Mouse (Mus musculus): ENCODE measurements at regions not wholly inside any gene's neighbourhood (a gene's known extent, or its start where the extent isn't known, plus 50 kb on each side); places are given as distances from the start of the nearest gene placed in this dataset.
A peak's percentile ranks its signal among the peaks of the same experiment; 100 is the strongest.

DNA sequence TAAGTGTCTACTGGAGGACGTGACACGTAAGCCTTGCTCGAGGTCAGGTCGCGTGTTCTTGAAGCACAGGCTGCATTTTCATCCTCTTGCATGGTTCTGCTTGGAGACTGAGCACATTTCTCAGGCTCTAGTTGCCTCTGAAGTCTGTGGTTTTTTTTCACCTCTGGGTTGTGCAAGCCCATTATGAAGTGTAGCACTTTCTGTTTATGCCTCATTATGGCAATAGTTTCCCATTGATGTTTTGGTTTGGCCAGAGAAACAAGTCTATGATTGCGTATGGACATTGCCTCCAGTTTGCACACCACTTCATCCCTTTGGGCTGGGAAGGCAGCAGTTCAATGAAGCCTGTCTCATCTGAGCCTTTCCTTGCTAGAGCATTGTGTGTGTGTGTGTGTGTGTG lies 72.4 kb upstream of the Nr2f2 start:
- Histone ChIP-seq H3K27ac (ENCODE audit: insufficient read depth, low read depth, low read length) (no peak overlapping the region), H3K36me3 (ENCODE audit: control insufficient read depth, insufficient read depth, low read length) (no peaks in the 10 kb centered on the region), H3K4me3 (ENCODE audit: insufficient read depth, low read depth, low read length) (no peak overlapping the region), H3K4me1 (ENCODE audit: control insufficient read depth, insufficient read depth, low read length) (peaks cover under 1% of the 10 kb centered on the region; the same call in 1 of the 2 replicates), H3K27me3 (replicated peaks; ENCODE audit: control insufficient read depth, insufficient read depth, low read length) (no peaks in the 10 kb centered on the region)
- TF ChIP-seq POLR2A (IDR thresholded peaks at IDR 0.05; ENCODE audit: low read depth, low read length) (no peak), CTCF (conservative IDR thresholded peaks at IDR 0.05; ENCODE audit: insufficient read depth, insufficient read length, low read depth, low read length) (no peak)
- 96% methylated on average over 6 of the region's 6 CpGs for WGBS
- no peak for DNase-seq

DNA sequence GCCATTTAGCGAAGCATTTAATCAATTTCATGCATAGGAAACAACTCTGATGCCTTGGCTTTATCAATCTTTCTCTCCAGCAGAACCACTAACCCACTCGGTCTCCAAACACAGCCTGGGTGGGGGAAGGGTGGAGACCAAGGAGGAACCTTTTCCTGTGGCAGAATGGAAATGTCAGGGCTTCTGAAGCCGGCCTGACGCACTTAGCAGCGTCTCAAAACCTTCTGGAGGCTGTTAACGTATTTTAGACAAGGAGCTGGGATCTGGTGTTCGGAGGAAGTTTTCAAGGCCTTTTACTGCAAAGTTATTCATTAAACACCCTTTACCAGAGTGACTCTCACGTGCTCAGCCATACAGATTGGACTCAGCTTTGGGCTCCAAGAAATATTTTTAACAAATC lies 67.3 kb upstream of the Nr2f2 start:
- Histone ChIP-seq H3K27me3 (replicated peaks; ENCODE audit: control insufficient read depth, insufficient read depth, low read length) (no peaks in the 10 kb centered on the region), H3K36me3 (ENCODE audit: control insufficient read depth, insufficient read depth, low read length) (no peaks in the 10 kb centered on the region), H3K4me3 (ENCODE audit: insufficient read depth, low read depth, low read length) (no peak overlapping the region), H3K27ac (ENCODE audit: insufficient read depth, low read depth, low read length) (peak overlapping the region; percentile 92), H3K4me1 (ENCODE audit: control insufficient read depth, insufficient read depth, low read length) (peaks cover 7% of the 10 kb centered on the region; the same call in 1 of the 2 replicates)
- no peak for TF ChIP-seq POLR2A (IDR thresholded peaks at IDR 0.05; ENCODE audit: low read depth, low read length)
- no peak for TF ChIP-seq CTCF (conservative IDR thresholded peaks at IDR 0.05; ENCODE audit: insufficient read depth, insufficient read length, low read depth, low read length)
- WGBS = 29% methylated on average over 8 of the region's 8 CpGs
- DNase-seq = peak; percentile 76

DNA sequence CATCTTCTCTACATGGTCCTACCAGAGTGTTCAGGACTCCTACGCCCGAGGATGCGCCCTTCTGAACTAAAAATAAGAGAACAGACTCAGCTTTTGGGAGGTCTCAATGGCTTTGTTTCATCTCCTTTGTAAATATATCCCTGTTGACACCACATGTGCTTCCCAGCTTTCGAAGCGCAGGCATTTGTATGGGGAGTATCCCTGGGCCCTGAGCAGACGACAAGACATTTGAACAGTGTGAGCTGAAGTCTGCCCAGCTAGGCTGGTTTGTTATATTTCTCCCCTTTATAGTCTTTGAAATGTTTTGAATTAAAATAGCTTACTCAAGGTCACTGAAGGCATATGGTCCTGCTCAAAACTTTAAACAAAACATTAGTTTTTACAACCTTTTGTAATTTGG lies 66.8 kb upstream of the Nr2f2 start:
- DNase-seq = no peak
- TF ChIP-seq CTCF (conservative IDR thresholded peaks at IDR 0.05; ENCODE audit: insufficient read depth, insufficient read length, low read depth, low read length) = no peak
- no peak for TF ChIP-seq POLR2A (IDR thresholded peaks at IDR 0.05; ENCODE audit: low read depth, low read length)
- no peaks in the 10 kb centered on the region for H3K27me3 ChIP-seq (replicated peaks; ENCODE audit: control insufficient read depth, insufficient read depth, low read length)
- no peak overlapping the region for H3K4me3 ChIP-seq (ENCODE audit: insufficient read depth, low read depth, low read length)
- H3K27ac ChIP-seq (ENCODE audit: insufficient read depth, low read depth, low read length) = peak overlapping the region; percentile 39; the same call in 1 of the 2 replicates
- peaks cover 7% of the 10 kb centered on the region; the same call in 1 of the 2 replicates for H3K4me1 ChIP-seq (ENCODE audit: control insufficient read depth, insufficient read depth, low read length)
- 87% methylated on average over 6 of the region's 6 CpGs for WGBS
- no peaks in the 10 kb centered on the region for H3K36me3 ChIP-seq (ENCODE audit: control insufficient read depth, insufficient read depth, low read length)

DNA sequence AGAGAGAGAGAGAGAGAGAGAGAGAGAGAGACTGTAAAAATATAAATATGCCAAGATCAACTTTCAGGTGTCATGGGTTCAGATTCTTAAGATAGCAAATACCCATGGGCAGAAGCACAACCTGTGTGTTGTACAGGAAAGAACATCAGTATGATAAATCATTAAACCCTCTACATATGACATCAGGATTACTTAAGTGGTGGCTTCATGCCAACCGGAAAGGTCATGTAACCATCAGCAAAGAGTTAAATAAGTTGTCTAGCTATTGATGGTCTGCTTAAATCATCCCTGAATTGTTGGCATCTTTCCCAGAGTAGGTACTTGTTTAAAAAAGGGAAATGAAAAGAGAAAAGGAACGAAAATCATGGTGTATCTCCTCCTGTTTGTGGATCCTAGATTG lies 65.2 kb upstream of the Nr2f2 start:
- Histone ChIP-seq H3K27me3 (replicated peaks; ENCODE audit: control insufficient read depth, insufficient read depth, low read length) (no peaks in the 10 kb centered on the region), H3K27ac (ENCODE audit: insufficient read depth, low read depth, low read length) (no peak overlapping the region), H3K4me1 (ENCODE audit: control insufficient read depth, insufficient read depth, low read length) (peaks cover 7% of the 10 kb centered on the region; the same call in 1 of the 2 replicates), H3K36me3 (ENCODE audit: control insufficient read depth, insufficient read depth, low read length) (no peaks in the 10 kb centered on the region), H3K4me3 (ENCODE audit: insufficient read depth, low read depth, low read length) (no peak overlapping the region)
- DNase-seq = no peak
- no peak for TF ChIP-seq CTCF (conservative IDR thresholded peaks at IDR 0.05; ENCODE audit: insufficient read depth, insufficient read length, low read depth, low read length)
- TF ChIP-seq POLR2A (IDR thresholded peaks at IDR 0.05; ENCODE audit: low read depth, low read length) = no peak
- 59% methylated on average over 2 of the region's 2 CpGs for WGBS

DNA sequence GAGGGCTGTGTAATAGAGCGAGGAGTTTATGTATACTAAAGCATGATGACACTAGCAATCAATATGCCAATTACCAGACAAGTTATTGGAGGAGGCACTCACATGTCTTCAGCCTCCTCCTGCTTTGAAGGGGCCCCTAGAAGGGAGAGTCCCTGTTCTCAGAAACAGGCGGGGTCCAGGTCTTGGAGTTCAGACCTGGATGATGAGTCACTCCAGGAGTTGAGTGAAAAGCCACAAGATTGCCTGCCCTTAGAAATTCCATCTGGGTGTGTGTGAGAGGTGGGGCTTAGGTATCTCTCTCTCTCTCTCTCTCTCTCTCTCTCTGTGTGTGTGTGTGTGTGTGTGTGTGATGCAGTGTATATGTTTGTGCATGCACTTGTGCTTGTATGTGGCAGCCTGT lies 62.8 kb upstream of the Nr2f2 start:
- TF ChIP-seq CTCF (conservative IDR thresholded peaks at IDR 0.05; ENCODE audit: insufficient read depth, insufficient read length, low read depth, low read length) (no peak), POLR2A (IDR thresholded peaks at IDR 0.05; ENCODE audit: low read depth, low read length) (no peak)

DNA sequence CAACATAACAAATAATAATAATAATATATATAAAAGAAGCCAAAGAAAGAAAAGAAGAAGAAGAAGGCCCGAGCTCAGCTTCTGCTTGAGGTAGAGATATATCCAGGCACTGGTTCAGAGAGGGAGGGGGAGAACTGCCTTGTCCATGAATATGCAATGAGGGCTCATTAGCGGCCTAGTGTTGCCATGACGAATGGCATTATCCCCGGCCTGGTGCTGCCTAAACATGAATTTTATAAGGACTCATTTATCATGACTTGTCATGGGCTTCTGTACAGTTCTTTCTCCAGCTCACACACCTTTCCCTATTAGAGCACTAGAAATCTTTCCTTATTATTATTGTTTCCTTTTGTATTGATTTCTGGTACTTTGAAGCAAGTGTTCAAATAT lies 57.7 kb upstream of the Nr2f2 start:
- Histone ChIP-seq H3K27me3 (replicated peaks; ENCODE audit: control insufficient read depth, insufficient read depth, low read length) (no peaks in the 10 kb centered on the region), H3K4me1 (ENCODE audit: control insufficient read depth, insufficient read depth, low read length) (peaks cover 8% of the 10 kb centered on the region; the same call in 1 of the 2 replicates), H3K4me3 (ENCODE audit: insufficient read depth, low read depth, low read length) (no peak overlapping the region), H3K36me3 (ENCODE audit: control insufficient read depth, insufficient read depth, low read length) (no peaks in the 10 kb centered on the region), H3K27ac (ENCODE audit: insufficient read depth, low read depth, low read length) (no peak overlapping the region)
- no peak for TF ChIP-seq CTCF (conservative IDR thresholded peaks at IDR 0.05; ENCODE audit: insufficient read depth, insufficient read length, low read depth, low read length)
- TF ChIP-seq POLR2A (IDR thresholded peaks at IDR 0.05; ENCODE audit: low read depth, low read length) = no peak
- DNase-seq = no peak
- WGBS = 61% methylated on average over 4 of the region's 4 CpGs

More for the DNA sequence above, 62.8 kb upstream of the Nr2f2 start:
- no peak for DNase-seq
- Histone ChIP-seq H3K4me1 (ENCODE audit: control insufficient read depth, insufficient read depth, low read length) (peaks cover 7% of the 10 kb centered on the region; the same call in 1 of the 2 replicates), H3K27ac (ENCODE audit: insufficient read depth, low read depth, low read length) (no peak overlapping the region), H3K27me3 (replicated peaks; ENCODE audit: control insufficient read depth, insufficient read depth, low read length) (no peaks in the 10 kb centered on the region), H3K36me3 (ENCODE audit: control insufficient read depth, insufficient read depth, low read length) (no peaks in the 10 kb centered on the region), H3K4me3 (ENCODE audit: insufficient read depth, low read depth, low read length) (no peak overlapping the region)
- WGBS = 83% methylated on average over 2 of the region's 2 CpGs

DNA sequence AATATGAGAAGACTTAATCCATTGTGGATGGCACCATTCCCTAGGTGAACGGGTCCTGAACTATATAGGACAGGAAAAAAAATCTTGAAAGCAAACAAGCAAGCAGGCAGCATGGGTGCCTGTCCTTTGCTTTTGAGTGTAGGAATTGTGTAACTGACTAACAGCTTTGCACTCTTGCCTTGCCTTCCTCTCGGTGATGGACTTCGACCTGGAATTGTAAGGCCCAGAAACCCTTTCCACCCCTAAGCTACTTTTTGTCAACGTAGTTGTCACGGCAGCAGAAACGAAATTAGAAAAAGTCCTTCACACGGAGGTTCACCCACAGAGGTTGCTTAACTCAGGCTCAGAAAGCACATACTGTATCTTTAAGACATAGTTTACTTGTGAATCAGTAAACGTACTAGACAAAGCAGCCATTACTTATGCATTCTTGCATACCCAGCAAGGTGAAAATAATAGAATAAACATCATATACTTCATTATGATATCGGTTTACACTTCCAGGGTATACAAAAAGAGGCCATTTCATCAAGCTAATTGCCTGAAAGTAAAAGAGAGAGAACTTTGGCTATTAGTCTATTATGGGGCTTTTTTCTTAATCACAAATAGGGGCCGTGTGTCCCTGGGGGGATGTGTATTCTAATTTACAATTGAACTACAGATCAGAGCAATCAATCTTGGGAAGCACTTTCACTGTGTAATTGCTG lies 57.1 kb upstream of the Nr2f2 start:
- DNase-seq = peak; percentile 59
- H3K27ac ChIP-seq (ENCODE audit: insufficient read depth, low read depth, low read length) = 0 out of 2 replicates have a peak overlapping the region, but pooled peaks have one; percentile 20
- WGBS = 44% methylated on average over 10 of the region's 10 CpGs
- H3K4me1 ChIP-seq (ENCODE audit: control insufficient read depth, insufficient read depth, low read length) = peaks cover 8% of the 10 kb centered on the region; the same call in 1 of the 2 replicates
- no peaks in the 10 kb centered on the region for H3K27me3 ChIP-seq (replicated peaks; ENCODE audit: control insufficient read depth, insufficient read depth, low read length)
- H3K4me3 ChIP-seq (ENCODE audit: insufficient read depth, low read depth, low read length) = no peak overlapping the region
- H3K36me3 ChIP-seq (ENCODE audit: control insufficient read depth, insufficient read depth, low read length) = no peaks in the 10 kb centered on the region
- no peak for TF ChIP-seq POLR2A (IDR thresholded peaks at IDR 0.05; ENCODE audit: low read depth, low read length)

Data from kidney, adult 2 months (tissue).